Mouse (Mus musculus) gastrocnemius, adult 2 months (tissue): ENCODE data around the gene 1110004F10Rik. TPM values are rescaled to one million over a fixed set of nuclear protein-coding genes. Genes with fewer than 3 reads are reported as not detected.

Source experiments
- DNase-seq: peaks from one replicate; pipeline ENCODE4 v3.0.0; 2022
- H3K27ac ChIP-seq: fragments of 200-600 bp; 2 replicates; pipeline ENCODE4 v1.8.1; 2022; ENCODE audit warnings: mild to moderate bottlenecking
- H3K4me3 ChIP-seq: fragments of 200-600 bp; 2 replicates; pipeline ENCODE4 v1.8.1; 2022; ENCODE audit warnings: mild to moderate bottlenecking, moderate library complexity
- CTCF ChIP-seq: fragments of 200-600 bp; IDR thresholded peaks from 2 replicates; pipeline ENCODE4 v1.8.1; 2022; ENCODE audit warnings: antibody characterized with exemption, mild to moderate bottlenecking, moderate library complexity
- intact Hi-C: fragments of 180-260 bp; cut with DNase I; formaldehyde crosslinking; loops from one replicate; pipeline ENCODE4 v1.15.1; 2025
- total RNA-seq, 2 experiments: library from RNA; stranded (reverse); gene quantifications; 2 replicates each; pipeline ENCODE4 v1.2.3; 2021

1110004F10Rik gene
- total RNA-seq, 2 experiments from 2014 or later, result 43.5 to 48.3 TPM

- H3K4me3 ChIP-seq, result no peak overlapping the region
- DNase-seq, result no peak
- no peak overlapping the region for H3K27ac ChIP-seq
- no peak for TF ChIP-seq CTCF
- intact Hi-C loops, result no loop called here
These were observed 71.5 kb downstream of the 1110004F10Rik start for GRCm38 (mm10) chr7:116110661-116111060.

GRCm38 (mm10) chr7:116111546-116111945 lies 72.3 kb downstream of the 1110004F10Rik start:
- intact Hi-C loops, result no loop called here
- TF ChIP-seq CTCF, result no peak
- Histone ChIP-seq H3K4me3 (no peak overlapping the region), H3K27ac (no peak overlapping the region)
- no peak for DNase-seq

GRCm38 (mm10) chr7:116115216-116115930 lies 76.2 kb downstream of the 1110004F10Rik start:
- DNase-seq, result no peak

GRCm38 (mm10) chr7:116115991-116116390 lies 76.8 kb downstream of the 1110004F10Rik start:
- TF ChIP-seq CTCF, result no peak
- intact Hi-C loops, result no loop called here
- no peak overlapping the region for H3K4me3 ChIP-seq
- H3K27ac ChIP-seq, result no peak overlapping the region
- DNase-seq, result no peak

More at GRCm38 (mm10) chr7:116115216-116115930, 76.2 kb downstream of the 1110004F10Rik start:
- intact Hi-C loops, result no loop called here
- Histone ChIP-seq H3K4me3 (no peak overlapping the region), H3K27ac (no peak overlapping the region)
- TF ChIP-seq CTCF, result no peak

DNA sequence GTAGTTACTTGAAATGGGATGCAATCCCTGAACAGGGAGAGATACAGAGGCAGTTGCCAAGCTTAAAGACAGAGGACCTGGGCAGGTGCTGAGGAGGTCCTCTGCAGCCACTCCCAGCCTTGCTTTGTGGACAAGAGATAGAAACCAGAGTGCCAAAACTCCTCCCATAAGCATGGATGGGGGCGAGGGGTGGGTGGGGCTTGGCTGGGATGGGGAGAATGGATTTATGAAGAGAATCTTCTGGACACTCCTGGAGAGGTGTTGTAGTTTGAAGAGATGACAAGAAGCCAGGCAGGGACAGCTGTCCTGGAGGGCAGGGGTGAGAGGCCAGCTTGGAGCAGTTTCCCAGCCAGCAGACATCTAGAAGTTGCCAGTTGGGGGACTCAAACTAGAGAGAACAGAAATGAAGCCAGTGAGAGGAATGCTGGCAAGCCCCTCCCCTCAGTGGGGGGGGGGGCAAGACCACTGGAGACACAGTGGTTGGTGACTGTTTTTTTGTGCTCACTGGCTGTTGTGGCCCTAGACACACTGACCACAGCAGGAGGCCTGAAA lies 80.2 kb downstream of the 1110004F10Rik start:
- TF ChIP-seq CTCF, result no peak
- H3K27ac ChIP-seq, result no peak overlapping the region
- intact Hi-C loops, result no loop called here
- no peak overlapping the region for H3K4me3 ChIP-seq
- DNase-seq, result no peak

DNA sequence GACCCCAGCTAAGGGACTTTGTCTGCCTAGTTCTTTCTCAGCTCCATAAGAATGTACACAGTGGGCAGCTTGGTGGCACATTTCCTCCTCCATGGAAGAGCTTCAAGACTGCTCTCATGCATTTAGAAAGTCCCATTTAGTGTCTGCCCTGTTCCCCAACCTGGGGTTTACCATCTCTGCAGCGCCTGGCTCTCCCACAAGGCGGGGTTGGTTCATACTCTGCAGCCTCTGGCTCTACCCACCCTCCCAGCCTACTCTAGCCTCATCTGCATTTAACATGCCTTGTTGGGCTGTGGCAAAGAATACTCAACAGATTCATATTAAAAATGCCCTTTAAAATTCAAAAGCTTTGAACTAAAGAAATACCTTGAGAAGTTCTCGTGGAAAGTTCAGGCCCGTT lies 81.5 kb downstream of the 1110004F10Rik start:
- no peak overlapping the region for H3K27ac ChIP-seq
- DNase-seq, result no peak
- H3K4me3 ChIP-seq, result no peak overlapping the region
- intact Hi-C loops, result no loop called here
- TF ChIP-seq CTCF, result no peak

DNA sequence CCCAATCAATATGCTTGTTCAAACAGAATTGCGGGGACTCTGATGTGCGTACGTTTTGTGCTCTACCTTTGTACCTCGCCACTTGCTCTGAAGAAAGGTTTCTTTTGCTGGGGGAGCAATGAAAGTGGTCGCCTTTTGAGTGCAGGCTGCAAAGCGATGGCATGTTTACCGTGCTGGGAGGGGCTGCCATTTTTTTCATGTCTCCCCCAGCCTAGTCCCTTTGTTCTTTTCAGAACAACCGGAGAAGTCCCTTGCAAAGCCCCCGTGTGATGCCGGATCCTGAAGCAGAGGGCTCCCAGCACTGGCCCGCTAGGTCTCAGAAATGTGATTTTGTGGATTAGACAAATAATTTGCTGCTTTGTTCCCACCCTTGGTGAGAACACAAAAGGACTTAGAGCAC lies 82.0 kb downstream of the 1110004F10Rik start:
- intact Hi-C loops, result no loop called here
- no peak overlapping the region for H3K4me3 ChIP-seq
- DNase-seq, result no peak
- no peak overlapping the region for H3K27ac ChIP-seq
- TF ChIP-seq CTCF, result no peak

DNA sequence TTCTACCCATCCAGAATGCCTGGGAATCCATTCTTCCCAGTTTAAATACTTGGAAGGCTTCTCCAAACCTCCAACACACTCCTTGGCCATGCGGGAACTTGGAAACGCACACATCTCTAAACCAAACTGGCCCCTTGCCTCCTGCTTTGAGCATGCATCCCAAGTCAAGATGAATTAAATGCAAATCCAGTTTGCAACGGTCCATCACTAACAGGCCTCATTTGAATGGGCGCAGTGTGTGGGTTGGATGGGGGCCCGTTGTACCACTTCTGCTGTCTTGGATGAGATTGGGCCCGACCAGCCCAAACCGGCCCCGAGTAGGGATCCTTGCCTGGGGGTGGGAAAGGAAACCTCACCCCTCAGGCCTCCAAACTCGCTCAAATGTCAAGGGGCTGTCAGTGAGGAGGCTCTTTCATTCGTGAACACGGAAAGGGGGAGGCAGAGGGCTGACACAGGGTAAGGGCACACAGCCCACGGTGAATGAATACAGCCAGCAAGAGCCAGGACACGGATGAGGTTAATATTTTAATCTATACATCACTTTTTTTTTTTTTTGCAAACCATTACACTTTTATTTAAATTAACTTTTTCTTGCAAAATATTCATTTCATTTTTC lies 83.9 kb downstream of the 1110004F10Rik start:
- DNase-seq, result no peak
- H3K27ac ChIP-seq, result no peak overlapping the region
- no peak overlapping the region for H3K4me3 ChIP-seq
- TF ChIP-seq CTCF, result no peak
- intact Hi-C loops, result no loop called here

GRCm38 (mm10) chr7:116123597-116123985 lies 84.4 kb downstream of the 1110004F10Rik start:
- intact Hi-C loops, result no loop called here
- TF ChIP-seq CTCF, result no peak
- no peak for DNase-seq
- Histone ChIP-seq H3K27ac (no peak overlapping the region), H3K4me3 (no peak overlapping the region)

GRCm38 (mm10) chr7:116124057-116124456 lies 84.9 kb downstream of the 1110004F10Rik start:
- Histone ChIP-seq H3K4me3 (no peak overlapping the region), H3K27ac (no peak overlapping the region)
- intact Hi-C loops, result no loop called here
- no peak for TF ChIP-seq CTCF
- no peak for DNase-seq

GRCm38 (mm10) chr7:116125671-116126070 lies 86.5 kb downstream of the 1110004F10Rik start:
- TF ChIP-seq CTCF, result no peak
- intact Hi-C loops, result no loop called here

DNA sequence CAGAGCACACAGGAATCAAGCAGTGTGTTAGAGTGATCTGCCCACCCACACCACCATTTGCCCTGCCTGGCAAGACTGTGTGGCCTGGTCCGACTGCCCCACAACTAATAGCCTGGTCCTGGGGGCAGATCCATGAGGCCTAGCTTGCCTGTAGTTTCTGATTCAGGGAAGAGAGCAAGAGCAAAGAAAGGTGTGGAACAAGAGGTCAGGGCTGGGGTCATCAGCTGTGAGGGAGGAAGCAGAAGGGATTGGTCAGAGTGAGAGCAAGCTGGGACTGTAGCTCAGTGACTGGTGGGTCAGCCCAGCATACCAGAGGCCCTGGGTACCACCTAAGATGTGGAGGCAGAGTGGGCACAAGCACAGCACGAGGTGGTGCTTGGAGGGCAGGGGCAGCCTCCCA lies 87.9 kb downstream of the 1110004F10Rik start:
- Histone ChIP-seq H3K4me3 (no peak overlapping the region), H3K27ac (no peak overlapping the region)
- intact Hi-C loops, result no loop called here
- no peak for DNase-seq
- TF ChIP-seq CTCF, result no peak

More at GRCm38 (mm10) chr7:116125671-116126070, 86.5 kb downstream of the 1110004F10Rik start:
- Histone ChIP-seq H3K27ac (no peak overlapping the region), H3K4me3 (no peak overlapping the region)
- DNase-seq, result no peak

DNA sequence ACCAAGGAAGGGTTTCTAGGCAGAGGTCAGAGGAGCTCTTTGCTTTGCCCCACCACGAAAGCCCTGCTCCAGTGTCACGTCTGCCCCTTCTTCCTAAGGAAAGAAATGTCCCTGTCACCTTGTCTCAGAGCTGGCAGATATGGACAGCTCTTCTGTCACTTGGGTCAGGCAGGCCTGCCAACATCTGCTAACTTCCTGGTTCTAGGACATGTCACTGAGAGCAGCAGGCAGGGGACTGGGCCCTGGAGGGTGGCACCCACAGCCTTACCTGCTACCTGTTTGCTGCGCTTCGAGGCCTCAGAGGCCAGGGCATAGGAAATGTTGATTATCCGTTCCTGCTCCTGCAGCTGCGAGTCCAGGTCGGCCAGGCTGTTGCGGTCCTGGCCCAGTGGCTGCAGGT lies 89.1 kb downstream of the 1110004F10Rik start:
- intact Hi-C loops, result no loop called here
- no peak overlapping the region for H3K4me3 ChIP-seq
- TF ChIP-seq CTCF, result no peak
- no peak overlapping the region for H3K27ac ChIP-seq
- DNase-seq, result no peak
